Mouse (Mus musculus): ENCODE data around the gene Gpr173.
"Not testable (repeated sequence)": the region's sequence is repeated elsewhere in the genome, so short reads cannot be mapped to it uniquely, and the experiment has no call there.

Gpr173 gene

GRCm38 (mm10) chrX:152368397-152369273, at the start of gene Gpr173:
Gpr173 (minus strand) TSS chrX:152368704.
- DNase-seq (ENCODE audit: low read depth, low spot score) = peak; percentile 52

DNA sequence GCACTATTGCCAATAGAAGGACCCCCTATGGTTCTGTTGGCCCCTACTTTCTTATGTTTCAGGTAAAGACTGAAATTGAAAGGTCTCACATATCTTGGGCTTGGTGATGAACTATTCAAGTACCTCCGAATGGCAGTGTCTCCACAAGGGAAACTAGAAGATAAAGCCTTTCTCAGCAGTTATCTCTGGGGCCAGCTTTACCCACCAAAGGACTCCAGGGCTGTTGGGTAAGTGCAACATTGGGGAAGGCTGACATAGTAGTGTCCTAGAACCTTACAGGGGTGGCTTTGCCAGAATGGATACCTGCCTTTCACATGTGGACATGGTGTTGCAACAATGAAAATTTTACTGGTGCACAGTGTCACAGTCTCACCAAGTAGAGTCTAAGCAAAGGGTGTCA, 34.7 kb upstream of the Gpr173 start:
- no peak for DNase-seq (ENCODE audit: low read depth, low spot score)

DNA sequence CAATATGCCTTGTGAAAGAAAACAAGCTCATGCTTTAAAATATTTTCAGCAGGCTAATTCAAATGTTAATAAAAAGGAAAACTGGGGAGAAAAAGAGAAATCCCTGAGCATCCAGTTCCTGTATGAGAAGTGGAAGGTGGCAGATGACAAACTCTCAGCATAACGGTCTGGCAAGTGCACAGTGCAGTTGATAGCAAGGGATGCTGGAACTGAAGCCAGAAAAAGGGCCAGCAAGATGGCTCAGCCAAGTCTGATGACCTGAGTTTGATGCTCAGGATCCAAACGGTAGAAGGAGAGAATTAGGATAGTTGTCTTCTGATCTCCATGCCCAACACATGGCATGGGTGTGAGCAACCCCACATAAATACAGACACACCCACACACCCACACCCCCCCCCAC, 31.6 kb upstream of the Gpr173 start:
- no peak for DNase-seq (ENCODE audit: low read depth, low spot score)

DNA sequence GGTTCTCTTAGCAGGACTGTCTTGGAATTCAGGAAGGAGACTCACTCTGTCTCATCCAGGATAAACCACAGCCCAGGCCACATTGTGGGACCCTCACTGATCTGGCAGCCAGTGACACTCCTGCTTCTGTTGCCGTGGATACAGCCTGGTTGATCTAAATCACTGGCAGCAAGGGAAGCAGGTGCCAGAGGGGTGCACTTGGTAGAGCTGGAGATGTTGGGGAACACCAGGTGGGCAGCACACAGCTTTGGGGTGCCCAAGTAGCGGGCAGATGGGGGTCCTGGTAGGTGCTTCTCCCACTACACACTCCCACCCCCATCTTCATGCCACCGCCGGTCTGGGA, 479 bp downstream of the Gpr173 start:
- DNase-seq (ENCODE audit: low read depth, low spot score) = peak; percentile 7

DNA sequence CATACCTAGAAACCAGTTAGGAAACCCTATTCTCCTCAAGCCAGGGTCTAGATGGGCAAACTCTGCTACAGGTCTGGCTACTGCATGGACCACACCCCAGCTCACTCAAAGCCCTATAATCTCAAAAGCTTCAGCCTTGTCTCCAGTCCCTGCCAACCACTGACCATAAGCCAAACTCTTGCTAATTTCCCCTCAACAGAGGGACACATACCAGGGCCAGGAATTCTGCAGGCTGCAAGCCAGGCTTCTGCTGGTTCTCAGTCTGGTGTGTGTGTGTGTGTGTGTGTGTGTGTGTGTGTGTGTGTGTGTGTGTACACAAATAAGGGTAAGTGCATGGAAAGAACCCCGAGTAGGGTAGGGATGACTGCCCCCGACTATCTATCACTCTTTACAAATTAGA, 2.1 kb downstream of the Gpr173 start:
- no peak for DNase-seq (ENCODE audit: low read depth, low spot score)

DNA sequence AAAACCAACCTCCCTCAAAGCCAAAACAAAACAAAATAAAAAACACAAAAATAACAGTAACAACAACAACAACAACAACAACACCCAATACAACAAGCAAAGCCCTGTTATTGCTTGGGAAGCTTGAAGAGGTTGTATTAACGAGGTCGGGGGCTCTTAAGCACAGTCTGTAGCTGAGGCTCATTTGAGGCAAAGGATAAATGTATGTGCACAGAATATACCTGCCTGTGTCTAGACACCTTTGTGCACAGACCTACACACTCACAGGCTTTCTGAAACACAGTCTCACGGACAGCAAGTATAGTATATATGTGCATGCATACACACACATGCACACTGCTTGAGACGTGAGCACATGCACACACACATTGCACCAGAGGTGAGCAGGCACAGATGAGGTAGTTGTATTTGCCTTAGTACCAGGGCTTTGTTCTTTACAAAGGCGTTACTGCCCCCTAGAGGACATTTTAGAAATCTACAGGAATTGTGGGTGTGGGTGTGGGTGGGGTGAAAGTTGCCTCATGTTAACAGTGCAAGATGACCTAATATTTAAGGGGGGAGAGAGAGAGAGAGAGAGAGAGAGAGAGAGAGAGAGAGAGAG, 15.9 kb downstream of the Gpr173 start:
- DNase-seq (ENCODE audit: low read depth, low spot score) = peak; percentile 63

DNA sequence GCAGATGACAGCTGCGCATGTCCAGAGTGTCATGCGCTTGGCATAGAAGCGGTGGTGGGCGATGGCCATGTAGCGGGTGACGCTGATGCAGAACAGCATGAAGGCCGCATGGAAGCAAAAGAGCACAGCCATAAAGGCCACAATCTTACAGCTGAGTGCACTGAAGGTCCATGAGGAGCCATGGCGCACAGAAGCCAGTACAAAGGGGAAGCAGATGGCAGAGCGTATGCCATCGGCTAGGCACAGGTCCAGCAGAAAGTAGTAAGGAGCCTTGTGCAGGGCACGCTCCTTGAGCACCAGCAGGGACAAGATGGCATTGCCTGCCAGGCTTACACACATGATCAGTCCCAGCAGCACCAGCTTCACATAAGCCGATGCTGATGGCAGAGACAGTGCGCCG, 21.5 kb downstream of the Gpr173 start:
- no peak for DNase-seq (ENCODE audit: low read depth, low spot score)

GRCm38 (mm10) chrX:152346587-152346986, 21.9 kb downstream of the Gpr173 start:
- no peak for DNase-seq (ENCODE audit: low read depth, low spot score)

GRCm38 (mm10) chrX:152342903-152343302, 25.6 kb downstream of the Gpr173 start:
- no peak for DNase-seq (ENCODE audit: low read depth, low spot score)

- DNase-seq (ENCODE audit: low read depth, low spot score) = peak; percentile 98
Measured at GRCm38 (mm10) chrX:152342358-152342901, 26.1 kb downstream of the Gpr173 start, which contains the start of gene Tspyl2. Tspyl2 (minus strand) TSS chrX:152342425.

GRCm38 (mm10) chrX:152341496-152341895, 27.0 kb downstream of the Gpr173 start:
- no peak for DNase-seq (ENCODE audit: low read depth, low spot score)

DNA sequence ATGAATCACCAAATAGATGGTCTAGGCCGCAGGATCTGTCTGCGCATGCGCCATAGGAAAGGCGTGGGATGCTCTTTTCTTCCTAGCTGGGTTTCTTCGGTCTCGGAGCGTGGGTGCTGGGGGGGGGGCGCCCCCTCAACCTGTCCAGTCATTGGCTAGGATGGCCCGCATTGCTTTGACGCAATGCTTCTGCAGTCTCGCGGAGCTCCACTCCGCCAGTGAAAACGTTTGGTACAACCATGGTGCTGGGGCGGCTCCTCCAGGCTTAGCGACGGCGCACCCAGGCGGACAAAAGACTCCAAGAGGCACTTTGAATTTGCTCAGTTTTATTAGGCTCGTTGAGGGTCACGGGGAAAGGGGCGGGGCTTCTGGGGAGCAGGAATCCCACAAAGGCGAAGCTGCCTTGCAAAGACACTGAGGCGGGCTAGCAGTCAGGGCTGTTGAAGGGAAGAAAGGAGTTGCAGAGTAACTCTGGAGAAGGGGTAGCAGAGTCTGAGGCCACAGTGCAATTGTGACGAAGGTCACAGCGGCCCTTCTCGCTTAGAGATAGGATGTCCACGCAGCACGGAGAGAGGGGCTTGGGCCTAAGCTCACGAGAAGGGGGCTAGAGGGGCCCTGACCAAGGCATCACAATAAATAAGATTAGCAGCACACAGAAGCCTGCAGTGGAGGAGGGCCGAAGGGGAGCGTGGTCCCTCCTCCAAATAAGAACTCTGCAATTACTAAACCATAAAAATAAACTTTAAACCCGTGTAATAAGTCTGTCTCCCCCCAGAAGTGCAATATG, 31.8 kb downstream of the Gpr173 start:
- DNase-seq (ENCODE audit: low read depth, low spot score) = peak; percentile 97

GRCm38 (mm10) chrX:152336123-152336522, 32.4 kb downstream of the Gpr173 start:
- DNase-seq (ENCODE audit: low read depth, low spot score) = not testable (repeated sequence)

- DNase-seq (ENCODE audit: low read depth, low spot score) = not testable (repeated sequence)
Measured at GRCm38 (mm10) chrX:152329400-152329799, 39.1 kb downstream of the Gpr173 start.

GRCm38 (mm10) chrX:152327689-152328052, 40.8 kb downstream of the Gpr173 start:
- no peak for DNase-seq (ENCODE audit: low read depth, low spot score)

DNA sequence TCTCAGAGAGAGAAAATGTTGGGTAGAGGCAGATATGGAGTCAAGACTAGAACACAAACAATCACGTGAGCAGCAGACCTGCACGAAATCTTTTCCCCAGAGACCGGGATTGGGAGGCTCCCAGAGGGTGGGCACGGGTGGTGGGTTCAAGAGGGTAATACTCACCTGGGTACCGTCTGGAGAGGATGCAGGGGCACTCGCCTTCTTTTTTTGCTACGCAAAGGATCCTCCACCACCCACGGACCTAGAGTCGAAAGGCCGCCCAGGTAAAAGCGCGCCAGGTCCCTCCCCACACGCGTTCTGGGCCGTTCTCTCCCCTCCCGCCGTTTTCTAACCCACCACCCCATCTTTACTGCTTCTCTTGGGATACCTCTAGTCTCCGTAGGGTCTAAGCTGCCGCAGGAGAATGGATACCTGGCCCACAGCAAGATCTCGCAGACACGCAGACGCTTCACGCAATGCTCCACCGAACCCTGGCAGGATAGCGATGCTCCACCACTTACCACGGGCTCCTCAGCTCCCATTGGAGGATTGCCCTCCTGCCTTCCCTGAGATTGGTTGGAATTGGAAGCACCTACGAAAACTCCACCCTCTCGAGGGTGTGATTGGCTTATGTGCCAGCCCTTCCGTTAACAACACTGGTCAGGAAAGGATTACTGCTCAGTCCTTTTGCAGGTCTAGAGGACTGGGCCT, 41.4 kb downstream of the Gpr173 start, which contains the start of gene Kantr:
TSS of gene Kantr (minus strand) at position 500 of the 693 bp plus-strand sequence.
- peak; percentile 93 for DNase-seq (ENCODE audit: low read depth, low spot score)

GRCm38 (mm10) chrX:152323584-152323983, 44.9 kb downstream of the Gpr173 start:
- DNase-seq (ENCODE audit: low read depth, low spot score) = no peak

DNA sequence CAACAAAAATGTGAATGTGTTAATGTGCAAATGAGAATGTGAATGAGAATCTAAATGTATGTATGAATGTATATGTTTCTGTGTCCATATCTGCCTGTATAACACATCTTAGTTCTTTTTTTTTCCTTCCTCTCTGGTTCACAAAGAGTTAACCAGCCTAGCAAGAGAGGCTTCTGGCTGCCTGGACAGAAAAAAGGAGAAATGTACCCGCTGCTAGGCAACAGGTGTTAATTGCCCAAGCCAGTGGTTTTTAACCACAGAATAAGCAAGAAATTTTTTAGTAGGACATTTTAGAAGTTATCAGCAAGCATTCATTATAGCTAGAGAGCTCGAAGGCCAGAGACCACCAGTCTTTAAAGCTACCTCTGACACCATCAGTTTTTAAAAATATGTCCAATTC, 45.7 kb downstream of the Gpr173 start:
- no peak for DNase-seq (ENCODE audit: low read depth, low spot score)

DNA sequence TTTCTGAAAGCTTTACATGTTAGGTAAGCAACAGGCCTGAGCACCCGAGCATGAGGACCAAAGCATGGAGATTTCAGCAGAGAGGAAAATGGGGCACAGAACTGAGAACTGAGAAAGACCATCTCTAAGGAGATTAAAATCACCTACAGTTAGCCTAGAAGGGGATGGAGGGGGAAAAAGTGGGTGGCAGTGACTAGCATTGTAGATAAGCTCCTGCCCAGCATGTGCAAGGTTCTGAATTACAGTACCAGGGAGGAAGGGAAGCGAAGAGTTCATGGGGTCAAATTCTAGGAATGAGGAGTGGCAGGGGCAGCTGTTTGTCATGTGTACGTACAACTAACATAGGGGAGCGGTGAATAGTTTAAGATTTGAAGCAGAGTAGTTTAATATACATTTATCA, 48.0 kb downstream of the Gpr173 start:
- DNase-seq (ENCODE audit: low read depth, low spot score) = peak; percentile 52

GRCm38 (mm10) chrX:152307942-152308341, 60.6 kb downstream of the Gpr173 start:
- peak; percentile 50 for DNase-seq (ENCODE audit: low read depth, low spot score)

GRCm38 (mm10) chrX:152307371-152307770, 61.1 kb downstream of the Gpr173 start:
- no peak for DNase-seq (ENCODE audit: low read depth, low spot score)
